Mouse (Mus musculus) liver, embryonic 14.5 days (tissue): ENCODE measurements around the gene Rac2.

Experiments used
- CTCF ChIP-seq: IDR thresholded peaks from 2 replicates; pipeline ENCODE4 v1.5.1; 2016; ENCODE audit warnings: antibody characterized with exemption, low read depth, control low read depth
- EP300 ChIP-seq: IDR thresholded peaks from 2 replicates; pipeline ENCODE4 v1.6.1; 2016; ENCODE audit warnings: antibody characterized with exemption, low read depth

DNA sequence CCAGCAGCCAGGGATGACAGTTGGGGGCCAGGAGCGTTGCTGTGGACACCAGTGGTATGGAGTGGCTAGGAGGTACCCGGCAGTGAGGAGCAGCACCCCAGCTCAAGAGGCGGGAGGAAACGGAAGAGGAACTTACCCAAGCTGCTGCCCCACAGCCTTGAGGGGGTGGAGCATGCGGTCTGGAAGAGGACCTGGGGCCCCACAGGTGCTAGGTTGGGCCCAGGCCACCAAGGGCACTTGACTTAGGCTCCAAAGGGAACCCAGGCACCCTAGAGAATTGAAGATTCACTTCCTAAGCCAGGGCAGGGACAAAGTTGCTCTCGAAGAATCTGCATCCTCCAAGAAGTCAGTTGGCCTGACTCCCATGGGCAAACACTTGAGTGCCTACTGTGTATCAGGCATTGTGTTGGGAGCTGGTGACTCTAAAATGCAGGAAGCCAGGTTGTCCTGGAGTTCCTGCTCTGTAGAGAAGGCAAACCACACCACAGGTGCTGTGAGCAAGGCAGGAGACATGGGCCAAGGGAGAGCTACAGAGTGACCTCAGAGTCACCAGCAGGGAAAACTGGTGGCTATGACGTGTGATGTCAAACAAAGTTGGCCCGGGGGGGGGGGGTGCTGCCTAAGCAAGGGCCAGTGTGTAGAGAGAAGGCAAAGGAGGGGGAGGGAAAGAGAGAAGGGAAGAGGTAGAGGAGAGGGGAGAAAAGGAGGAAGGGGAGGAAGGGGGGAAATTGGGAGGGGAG lies at the start of gene Rac2:
- TF ChIP-seq CTCF (no peak), EP300 (no peak)
